Mouse (Mus musculus): Measurements from ENCODE around the gene Id1.

Id1 gene

DNA sequence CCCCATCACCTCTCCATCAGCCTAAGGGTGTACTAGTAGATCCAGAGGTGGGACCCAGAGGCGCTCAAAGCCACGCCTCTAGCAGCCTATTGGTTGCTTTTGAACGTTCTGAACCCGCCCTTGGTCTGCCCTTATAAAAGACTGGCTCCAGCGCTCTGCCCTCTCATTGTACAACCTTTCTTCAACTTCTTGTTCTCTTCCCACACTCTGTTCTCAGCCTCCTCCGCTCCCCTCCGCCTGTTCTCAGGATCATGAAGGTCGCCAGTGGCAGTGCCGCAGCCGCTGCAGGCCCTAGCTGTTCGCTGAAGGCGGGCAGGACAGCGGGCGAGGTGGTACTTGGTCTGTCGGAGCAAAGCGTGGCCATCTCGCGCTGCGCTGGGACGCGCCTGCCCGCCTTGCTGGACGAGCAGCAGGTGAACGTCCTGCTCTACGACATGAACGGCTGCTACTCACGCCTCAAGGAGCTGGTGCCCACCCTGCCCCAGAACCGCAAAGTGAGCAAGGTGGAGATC lies at the start of gene Id1:
TSS of gene Id1 (plus strand) at position 162 of the 512 bp plus-strand sequence.
- peak; percentile 92 for DNase-seq

- no peak for DNase-seq
Observed at GRCm38 (mm10) chr2:152686399-152686798, 49.7 kb upstream of the Id1 start.

DNA sequence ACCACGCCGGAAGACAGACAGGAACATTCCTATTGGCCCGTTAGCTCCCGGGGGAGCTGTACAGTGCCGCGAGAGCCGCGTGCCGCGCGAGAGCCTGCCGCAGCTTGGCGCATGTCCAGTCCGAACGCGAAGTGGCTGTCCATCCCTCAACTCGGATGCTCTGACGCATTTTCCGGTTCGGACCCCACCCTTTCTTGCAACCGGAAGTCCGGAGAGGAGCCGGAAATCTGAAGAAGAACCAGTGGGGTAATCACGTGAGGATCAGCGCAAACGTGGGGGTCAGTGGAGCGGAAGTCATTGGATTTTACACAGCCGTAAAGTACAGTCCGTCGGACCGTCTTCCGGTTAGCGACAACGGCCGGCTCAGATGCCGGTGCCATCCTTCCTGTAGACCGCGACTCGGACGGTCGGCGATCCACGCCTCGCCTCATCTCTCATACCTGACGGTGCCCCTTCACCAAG lies 49.2 kb upstream of the Id1 start, which contains the start of gene Mcts2:
TSS of gene Mcts2 (plus strand) at position 230 of the 462 bp plus-strand sequence.
- DNase-seq: peak; percentile 96

GRCm38 (mm10) chr2:152691564-152692217 lies 44.4 kb upstream of the Id1 start:
- peak; percentile 63 for DNase-seq

DNA sequence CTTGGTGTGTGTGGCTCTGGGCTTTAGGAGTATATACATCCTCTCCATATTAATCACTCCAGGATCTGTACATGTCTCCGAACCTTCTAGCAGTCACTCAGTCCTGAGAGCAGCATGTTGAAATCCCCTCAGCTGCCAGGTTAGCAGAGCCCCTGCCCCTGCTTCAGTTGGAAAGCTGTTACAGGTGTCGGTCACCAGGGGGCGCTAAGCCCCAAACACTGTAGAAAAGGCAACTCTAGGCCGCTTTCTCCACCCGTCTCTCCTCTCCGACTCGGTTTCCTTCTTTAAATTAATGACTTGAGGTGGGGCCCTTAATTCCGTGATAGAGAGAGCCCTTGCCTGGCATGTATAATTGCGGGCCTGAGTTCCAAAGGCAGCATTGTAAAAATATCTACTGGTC lies 42.8 kb upstream of the Id1 start:
- DNase-seq: peak; percentile 81

GRCm38 (mm10) chr2:152693735-152694134 lies 42.3 kb upstream of the Id1 start:
- no peak for DNase-seq

GRCm38 (mm10) chr2:152694708-152695107 lies 41.3 kb upstream of the Id1 start:
- no peak for DNase-seq

DNA sequence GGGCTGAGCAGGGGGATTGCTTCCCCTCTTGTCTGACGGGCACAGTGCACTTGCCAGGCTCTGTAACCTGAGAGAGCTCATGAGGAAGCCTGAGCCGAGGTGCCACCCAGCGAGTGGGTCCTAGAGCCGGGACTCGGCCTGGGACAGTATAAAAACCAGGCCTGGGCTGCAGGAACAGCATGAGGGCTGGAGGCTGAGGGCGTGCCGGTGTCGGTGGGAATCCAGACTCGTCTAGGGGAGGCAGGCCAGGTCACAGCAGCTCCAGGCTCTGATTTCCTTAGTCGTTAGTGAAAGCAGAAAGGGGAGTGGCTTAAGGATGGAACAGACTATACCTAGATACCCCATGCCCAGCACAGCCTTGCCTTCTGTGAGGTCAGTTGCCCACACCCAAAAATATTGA lies 40.0 kb upstream of the Id1 start:
- DNase-seq: no peak

- DNase-seq: peak; percentile 96
Observed at GRCm38 (mm10) chr2:152696476-152697164, 39.4 kb upstream of the Id1 start.

GRCm38 (mm10) chr2:152700138-152700537 lies 35.9 kb upstream of the Id1 start:
- DNase-seq: no peak

DNA sequence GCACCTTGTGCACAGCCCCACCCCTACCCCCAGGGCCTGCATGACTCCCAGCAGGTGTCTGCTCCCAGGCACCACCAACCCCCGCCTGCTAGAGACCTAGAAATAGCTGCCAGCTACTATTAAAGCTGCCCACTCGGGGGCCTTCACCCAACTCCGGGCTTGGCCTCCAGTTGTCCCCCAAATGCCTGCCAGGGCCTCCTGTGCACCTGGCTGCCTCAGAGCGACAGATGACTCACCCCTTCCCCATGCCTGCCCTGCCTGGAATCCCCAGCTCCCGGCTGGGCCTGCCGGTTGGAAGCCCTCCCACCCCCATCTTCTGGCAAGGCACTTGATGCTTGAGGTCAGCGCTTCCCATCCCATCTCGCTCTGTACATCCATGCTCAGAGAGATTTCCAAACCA lies 35.3 kb upstream of the Id1 start:
- DNase-seq: no peak

- DNase-seq: no peak
Observed at GRCm38 (mm10) chr2:152703596-152704255, 32.3 kb upstream of the Id1 start.

GRCm38 (mm10) chr2:152704256-152704605 lies 31.8 kb upstream of the Id1 start:
- no peak for DNase-seq

GRCm38 (mm10) chr2:152704811-152705370 lies 31.2 kb upstream of the Id1 start:
- DNase-seq: no peak

GRCm38 (mm10) chr2:152705993-152706571 lies 30.0 kb upstream of the Id1 start:
- peak; percentile 78 for DNase-seq

GRCm38 (mm10) chr2:152707186-152707585 lies 28.9 kb upstream of the Id1 start:
- DNase-seq: no peak

- DNase-seq: peak; percentile 97
Observed at GRCm38 (mm10) chr2:152707627-152708026, 28.4 kb upstream of the Id1 start.

GRCm38 (mm10) chr2:152709066-152709465 lies 27.0 kb upstream of the Id1 start:
- no peak for DNase-seq

DNA sequence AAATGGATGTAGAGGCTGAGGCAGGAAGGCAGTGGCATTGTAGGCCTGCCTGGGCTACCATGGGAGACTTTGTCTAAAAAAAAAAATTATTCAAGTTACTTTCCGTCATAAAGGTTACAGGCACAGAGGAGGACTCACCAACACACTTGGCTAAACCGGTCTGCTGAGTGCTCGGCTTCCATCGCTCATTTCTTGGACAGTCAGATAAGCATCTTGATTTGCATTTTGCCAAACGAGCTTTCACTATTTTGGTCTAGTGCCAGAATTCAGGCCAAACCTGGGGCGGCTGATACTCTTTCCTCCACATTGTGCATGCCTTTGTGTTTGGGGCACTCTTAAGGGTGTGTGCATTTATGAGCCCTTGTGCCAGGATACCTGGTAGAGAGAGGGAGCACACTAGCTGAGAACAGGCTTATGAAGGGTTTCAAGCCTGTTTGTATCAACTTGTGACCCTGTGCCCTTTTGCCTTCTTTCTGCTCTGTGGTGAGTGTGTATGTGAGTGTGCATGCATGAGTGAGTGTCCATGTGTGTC lies 19.7 kb upstream of the Id1 start:
- no peak for DNase-seq

DNA sequence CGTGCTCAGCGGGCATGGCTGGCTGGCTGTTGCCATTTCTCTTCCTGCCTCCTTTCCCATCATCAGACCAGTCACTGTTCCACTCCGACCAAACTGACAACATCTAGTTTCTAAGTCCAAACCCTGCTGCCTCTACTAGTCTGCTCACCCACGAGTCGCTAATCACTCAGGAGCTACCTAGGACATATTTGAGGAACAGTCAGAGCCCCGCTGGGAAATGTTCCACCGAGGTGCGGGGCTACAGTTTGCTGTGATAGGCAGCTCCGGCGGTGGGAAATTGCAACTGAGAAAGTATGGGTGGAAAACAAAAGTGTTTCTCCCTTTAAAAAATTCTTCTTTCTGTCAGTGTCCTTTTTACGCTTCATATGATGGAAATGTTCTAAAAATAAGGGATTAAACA lies 18.4 kb upstream of the Id1 start:
- DNase-seq: no peak

DNA sequence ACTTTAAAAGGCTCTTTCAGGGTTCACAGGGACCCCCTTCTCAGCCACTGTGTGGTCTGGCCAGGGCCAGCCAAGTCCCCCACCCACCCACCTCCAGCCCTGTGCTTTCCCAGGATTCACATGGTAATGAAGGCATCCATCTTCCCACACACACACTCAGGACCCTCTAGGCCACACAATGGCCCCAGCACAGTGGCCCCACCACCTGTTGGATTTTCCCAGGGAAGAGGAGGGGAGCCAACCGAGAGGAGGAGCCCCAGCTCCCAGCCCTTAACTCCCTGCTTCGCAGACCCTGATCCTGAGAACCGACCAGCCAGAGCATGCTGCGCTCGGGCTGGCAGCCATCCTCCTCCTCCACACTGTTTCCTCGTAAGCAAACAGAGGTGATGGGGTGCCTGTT lies 18.0 kb upstream of the Id1 start:
- DNase-seq: peak; percentile 8

DNA sequence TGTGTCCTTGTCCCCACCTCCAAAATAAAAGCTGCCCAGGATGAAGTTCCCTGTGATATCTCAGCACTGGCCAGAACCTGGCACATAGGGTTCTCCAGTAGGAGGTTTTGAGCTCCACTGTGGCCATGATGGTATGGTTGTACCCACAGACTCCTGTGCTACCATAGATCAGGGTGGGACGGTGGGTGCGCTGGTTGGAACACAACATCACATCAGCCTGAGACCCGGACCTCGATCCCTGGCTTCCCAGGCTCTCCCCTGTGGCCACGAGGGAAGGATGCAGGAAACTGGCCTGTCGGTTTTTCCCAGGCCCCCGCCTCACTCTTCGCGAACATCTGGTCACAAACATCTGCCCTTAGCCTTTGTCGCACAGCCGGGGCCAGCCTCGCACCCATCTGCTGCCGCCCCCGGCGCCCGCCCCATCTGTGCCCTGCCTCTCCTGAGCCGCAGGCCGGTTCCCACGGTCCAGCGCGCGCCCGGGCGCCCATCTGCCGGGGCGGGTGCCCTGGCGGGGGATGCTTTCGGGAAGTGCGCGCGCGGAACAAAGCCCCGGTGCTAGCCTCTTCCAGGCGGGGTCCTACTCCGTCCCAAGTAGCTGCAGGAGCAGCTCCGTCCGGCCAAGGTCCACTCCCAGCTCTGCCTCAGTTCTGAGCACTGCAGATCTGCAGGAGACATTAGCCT lies 12.3 kb upstream of the Id1 start:
- DNase-seq: peak; percentile 76
